Comparison of ENCODE assay signal across 18 mouse cellular contexts in the genomic region with DNA sequence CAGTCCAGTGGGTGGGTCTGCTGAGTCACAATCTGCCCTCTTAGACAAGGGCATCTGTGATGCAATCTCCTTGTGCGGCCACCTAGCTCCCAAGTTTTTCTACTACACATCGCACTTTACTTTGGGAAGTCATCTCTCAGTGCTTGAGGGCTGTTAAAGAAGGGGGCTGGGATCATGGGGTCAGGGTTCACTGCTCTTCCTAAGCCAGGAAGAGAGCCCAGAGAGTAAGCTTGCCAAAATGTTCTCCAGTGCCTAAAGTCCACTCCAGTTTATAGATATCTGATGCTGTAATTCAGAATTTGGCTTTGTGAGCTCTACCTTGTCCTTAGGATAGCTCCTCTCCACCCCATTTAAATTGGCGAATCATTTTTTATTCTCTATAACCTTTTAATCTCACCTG.
DNase-seq lines count a peak whose midpoint lies in the region; ATAC-seq lines count a peak whose summit lies in the region.
"Had no signal": no experiment of that assay in that cellular context is flagged by ENCODE, and none has a peak within 500 bp of the region (broad histone marks: within the 10 kb centered on the region; RNA-seq: fewer than 3 reads in every experiment).

No protein-coding gene starts in this region.

- peaks cover 11% of the 10 kb centered on the region; the same call in 1 of the 2 replicates for H3K4me1 ChIP-seq in hindbrain, embryonic 14.5 days (replicated peaks; ENCODE audit: control insufficient read depth, insufficient read depth, low read length)
- H3K4me1 ChIP-seq in hindbrain, embryonic 10.5 days (replicated peaks), result peaks cover 14% of the 10 kb centered on the region; the same call in 1 of the 2 replicates
- H3K4me1 ChIP-seq in kidney, embryonic 15.5 days, result 0 out of 2 replicates have a peak, but pooled peaks cover 2% of the 10 kb centered on the region
- H3K4me1 ChIP-seq: heart, embryonic 10.5 days had no signal

- no peaks in the 10 kb centered on the region for H3K9me3 ChIP-seq in hindbrain, embryonic 14.5 days (ENCODE audit: control insufficient read depth, low read length)
- no peaks in the 10 kb centered on the region for H3K9me3 ChIP-seq in hindbrain, embryonic 10.5 days
- no peaks in the 10 kb centered on the region for H3K9me3 ChIP-seq in kidney, embryonic 15.5 days (replicated peaks)
- H3K9me3 ChIP-seq: embryonic facial prominence, embryonic 13.5 days; forebrain, embryonic 12.5 days; heart, embryonic 10.5 days; hindbrain, embryonic 15.5 days had no signal

- ATAC-seq in hindbrain, embryonic 14.5 days (ENCODE audit: low FRiP score), result no peak
- ATAC-seq in kidney, embryonic 15.5 days (replicated peaks; ENCODE audit: low FRiP score), result no peak

- no peak overlapping the region for H3K4me2 ChIP-seq in hindbrain, embryonic 14.5 days (replicated peaks)
- no peak overlapping the region for H3K4me2 ChIP-seq in kidney, embryonic 15.5 days
- H3K4me2 ChIP-seq: embryonic facial prominence, embryonic 13.5 days; forebrain, embryonic 12.5 days; hindbrain, embryonic 15.5 days had no signal

- 94% methylated on average over 3 of the region's 3 CpGs for WGBS in hindbrain, embryonic 14.5 days
- 82% methylated on average over 3 of the region's 3 CpGs for WGBS in hindbrain, embryonic 10.5 days
- WGBS in kidney, embryonic 15.5 days, result 75% methylated on average over 3 of the region's 3 CpGs

- no peak overlapping the region for H3K27ac ChIP-seq in hindbrain, embryonic 14.5 days
- H3K27ac ChIP-seq in hindbrain, embryonic 10.5 days, result no peak overlapping the region
- no peak overlapping the region for H3K27ac ChIP-seq in kidney, embryonic 15.5 days
- H3K27ac ChIP-seq: embryonic facial prominence, embryonic 13.5 days; forebrain, embryonic 12.5 days; heart, embryonic 10.5 days; hindbrain, embryonic 15.5 days had no signal

- no peaks in the 10 kb centered on the region for H3K27me3 ChIP-seq in hindbrain, embryonic 14.5 days (ENCODE audit: control insufficient read depth, insufficient read depth, low read length)
- H3K27me3 ChIP-seq in hindbrain, embryonic 10.5 days (ENCODE audit: insufficient read depth, poor library complexity, severe bottlenecking), result no peaks in the 10 kb centered on the region
- H3K27me3 ChIP-seq in kidney, embryonic 15.5 days, result no peaks in the 10 kb centered on the region
- H3K27me3 ChIP-seq: embryonic facial prominence, embryonic 13.5 days; forebrain, embryonic 12.5 days; hindbrain, embryonic 15.5 days had no signal

- H3K9ac ChIP-seq in hindbrain, embryonic 14.5 days, result no peak overlapping the region
- no peak overlapping the region for H3K9ac ChIP-seq in kidney, embryonic 15.5 days
- H3K9ac ChIP-seq: embryonic facial prominence, embryonic 13.5 days; forebrain, embryonic 12.5 days; hindbrain, embryonic 15.5 days had no signal

- peak; percentile 22 for DNase-seq in hindbrain, embryonic 14.5 days (ENCODE audit: low spot score)
- DNase-seq in hindbrain, embryonic 10.5 days (ENCODE audit: low spot score), result no peak
- peak; percentile 33 to 41 for DNase-seq in kidney, adult 8-10 months
- peak; percentile 21 for DNase-seq in 3T3-L1 (ENCODE audit: low read depth, low spot score)
- DNase-seq in kidney, postnatal 36 days, result peak; percentile 31 to 47
- no peak for DNase-seq in thymus, postnatal 25 days
- DNase-seq: adrenal gland, postnatal 14 days; cerebellum, adult 18-20 months; cerebellum, adult 9-11 months; cerebellum, postnatal 36 days; gastrocnemius, postnatal 10 days; heart, adult 18-20 months; heart, postnatal 10 days had no signal

- no peak overlapping the region for H3K4me3 ChIP-seq in hindbrain, embryonic 14.5 days (replicated peaks; ENCODE audit: low read length)
- H3K4me3 ChIP-seq in hindbrain, embryonic 10.5 days, result no peak overlapping the region
- H3K4me3 ChIP-seq in kidney, embryonic 15.5 days (replicated peaks), result no peak overlapping the region
- H3K4me3 ChIP-seq: embryonic facial prominence, embryonic 13.5 days; forebrain, embryonic 12.5 days; heart, embryonic 10.5 days; hindbrain, embryonic 15.5 days had no signal

- H3K36me3 ChIP-seq in hindbrain, embryonic 14.5 days (replicated peaks; ENCODE audit: control insufficient read depth, insufficient read depth), result no peaks in the 10 kb centered on the region
- H3K36me3 ChIP-seq in hindbrain, embryonic 10.5 days, result no peaks in the 10 kb centered on the region
- no peaks in the 10 kb centered on the region for H3K36me3 ChIP-seq in kidney, embryonic 15.5 days
- H3K36me3 ChIP-seq: embryonic facial prominence, embryonic 13.5 days; forebrain, embryonic 12.5 days; heart, embryonic 10.5 days; hindbrain, embryonic 15.5 days had no signal

Comparison
In these comparisons a context has a peak if more than half of its experiments do, and no peak if none do; other contexts are left out.
1. DNase-seq: peak in hindbrain, embryonic 14.5 days (single experiment), kidney, adult 8-10 months (2 of 2), 3T3-L1 (single experiment) and kidney, postnatal 36 days (2 of 2); none in hindbrain, embryonic 10.5 days (single experiment) and thymus, postnatal 25 days (single experiment).